Mouse (Mus musculus): ENCODE results near the gene Nol4l.

- TF ChIP-seq GATA1 (IDR thresholded peaks at IDR 0.05; ENCODE audit: low read length) (no peak), TAL1 (IDR thresholded peaks at IDR 0.05; ENCODE audit: low read length) (no peak)
These were observed 27.5 kb upstream of the Nol4l start for GRCm38 (mm10) chr2:153557259-153557658.
